9 mouse cellular contexts compared by ENCODE assay signal in genomic region chr16:10489483-10489882, GRCm38 (mm10). TPM values are rescaled to one million over a fixed set of nuclear protein-coding genes. Genes with fewer than 3 reads are reported as not detected.
DNase-seq lines count a peak whose midpoint lies in the region; ATAC-seq lines count a peak whose summit lies in the region.
"Had no signal": no experiment of that assay in that cellular context is flagged by ENCODE, and none has a peak within 500 bp of the region (broad histone marks: within the 10 kb centered on the region; RNA-seq: fewer than 3 reads in every experiment).

No protein-coding gene starts in this region.

- no peak overlapping the region for H3K9ac ChIP-seq in embryonic facial prominence, embryonic 11.5 days (replicated peaks; ENCODE audit: low read length)
- no peak overlapping the region for H3K9ac ChIP-seq in kidney, embryonic 15.5 days
- H3K9ac ChIP-seq in neural tube, embryonic 12.5 days, result no peak overlapping the region
- H3K9ac ChIP-seq: liver, embryonic 14.5 days had no signal

- WGBS in embryonic facial prominence, embryonic 11.5 days, result 9% methylated on average over 9 of the region's 9 CpGs
- WGBS in kidney, embryonic 15.5 days, result 6% methylated on average over 9 of the region's 9 CpGs
- 13% methylated on average over 9 of the region's 9 CpGs for WGBS in neural tube, embryonic 12.5 days

- H3K4me2 ChIP-seq in embryonic facial prominence, embryonic 11.5 days (ENCODE audit: low read depth, low read length), result peak overlapping the region; percentile 27
- peak overlapping the region; percentile 56 for H3K4me2 ChIP-seq in kidney, embryonic 15.5 days
- peak overlapping the region; percentile 41 for H3K4me2 ChIP-seq in neural tube, embryonic 12.5 days (replicated peaks)

- H3K4me1 ChIP-seq in embryonic facial prominence, embryonic 11.5 days (ENCODE audit: control insufficient read depth, insufficient read depth, low read length), result peaks cover 4% of the 10 kb centered on the region
- peaks cover 14% of the 10 kb centered on the region for H3K4me1 ChIP-seq in kidney, embryonic 15.5 days
- peaks cover 6% of the 10 kb centered on the region; the same call in 1 of the 2 replicates for H3K4me1 ChIP-seq in neural tube, embryonic 12.5 days

- H3K9me3 ChIP-seq in embryonic facial prominence, embryonic 11.5 days (replicated peaks; ENCODE audit: control insufficient read depth, low read length), result no peaks in the 10 kb centered on the region
- H3K9me3 ChIP-seq in kidney, embryonic 15.5 days (replicated peaks), result no peaks in the 10 kb centered on the region; the same call in 1 of the 2 replicates
- no peaks in the 10 kb centered on the region for H3K9me3 ChIP-seq in neural tube, embryonic 12.5 days

- 0 out of 2 replicates have a peak, but pooled peaks cover 2% of the 10 kb centered on the region for H3K27me3 ChIP-seq in embryonic facial prominence, embryonic 11.5 days (ENCODE audit: control insufficient read depth, insufficient read depth, low read length)
- peaks cover 14% of the 10 kb centered on the region; the same call in 1 of the 2 replicates for H3K27me3 ChIP-seq in kidney, embryonic 15.5 days
- H3K27me3 ChIP-seq in neural tube, embryonic 12.5 days (replicated peaks), result peaks cover 2% of the 10 kb centered on the region; the same call in 1 of the 2 replicates

- H3K27ac ChIP-seq in embryonic facial prominence, embryonic 11.5 days (replicated peaks; ENCODE audit: low read depth, low read length), result no peak overlapping the region
- H3K27ac ChIP-seq in kidney, embryonic 15.5 days, result peak overlapping the region; percentile 54
- no peak overlapping the region for H3K27ac ChIP-seq in neural tube, embryonic 12.5 days
- H3K27ac ChIP-seq: liver, embryonic 14.5 days had no signal

- no peak overlapping the region for H3K4me3 ChIP-seq in embryonic facial prominence, embryonic 11.5 days (ENCODE audit: low read depth, low read length)
- H3K4me3 ChIP-seq in kidney, embryonic 15.5 days (replicated peaks), result peak overlapping the region; percentile 28
- no peak overlapping the region for H3K4me3 ChIP-seq in neural tube, embryonic 12.5 days

- peak; percentile 34 for DNase-seq in kidney, adult 18-20 months
- DNase-seq in kidney, adult 9 months, result no peak
- peak; percentile 10 for DNase-seq in embryonic facial prominence, embryonic 11.5 days (ENCODE audit: low spot score)
- no peak for DNase-seq in spleen, adult 12 weeks (ENCODE audit: low spot score)
- DNase-seq in right cerebral cortex, postnatal 36 days (ENCODE audit: low spot score in 2 of 2), result no peak
- DNase-seq in adrenal gland, postnatal 25 days, result no peak

- no peak for ATAC-seq in embryonic facial prominence, embryonic 11.5 days (replicated peaks; ENCODE audit: insufficient number of reproducible peaks, low FRiP score, low TSS enrichment, low read depth)
- ATAC-seq in kidney, embryonic 15.5 days (replicated peaks; ENCODE audit: low FRiP score), result peak; percentile 54; the same call in 1 of the 2 replicates
- no peak for ATAC-seq in neural tube, embryonic 12.5 days (ENCODE audit: low FRiP score, low read depth)

- no peaks in the 10 kb centered on the region for H3K36me3 ChIP-seq in embryonic facial prominence, embryonic 11.5 days (replicated peaks; ENCODE audit: control insufficient read depth, insufficient read depth, low read depth, low read length)
- no peaks in the 10 kb centered on the region for H3K36me3 ChIP-seq in kidney, embryonic 15.5 days
- no peaks in the 10 kb centered on the region for H3K36me3 ChIP-seq in neural tube, embryonic 12.5 days

RNA-seq across cellular contexts. Expression of gene Ciita, which starts 9.6 kb away (rescaled TPM):
- 0.13 and 0.14 TPM in 2 replicates for polyA plus RNA-seq in embryonic facial prominence, embryonic 11.5 days (2014; fragmentation: Nextera tagmentation; extraction: Ambion mirVana)
- 0.49 and 1.0 TPM in 2 replicates for polyA plus RNA-seq in kidney, embryonic 15.5 days (2015; fragmentation: Nextera tagmentation; extraction: Ambion mirVana)
- 0.33 and 0.45 TPM in 2 replicates for polyA plus RNA-seq in neural tube, embryonic 12.5 days (2016; fragmentation: Nextera tagmentation; extraction: Ambion mirVana)
- 0.39 and 1.00 TPM in 2 replicates for total RNA-seq in adrenal gland, postnatal 25 days (2021)

RNA-seq across cellular contexts. Expression of gene Tvp23a, which starts 42.3 kb away (rescaled TPM):
- polyA plus RNA-seq in embryonic facial prominence, embryonic 11.5 days (2014; fragmentation: Nextera tagmentation; extraction: Ambion mirVana), result 22.8 and 23.7 TPM in 2 replicates
- 12.7 and 15.8 TPM in 2 replicates for polyA plus RNA-seq in kidney, embryonic 15.5 days (2015; fragmentation: Nextera tagmentation; extraction: Ambion mirVana)
- polyA plus RNA-seq in neural tube, embryonic 12.5 days (2016; fragmentation: Nextera tagmentation; extraction: Ambion mirVana), result 33.2 and 33.8 TPM in 2 replicates
- 1.3 and 2.5 TPM in 2 replicates for total RNA-seq in adrenal gland, postnatal 25 days (2021)

RNA-seq across cellular contexts. Expression of gene Dexi, which starts 53.4 kb away (rescaled TPM):
- 24.0 and 29.1 TPM in 2 replicates for polyA plus RNA-seq in embryonic facial prominence, embryonic 11.5 days (2014; fragmentation: Nextera tagmentation; extraction: Ambion mirVana)
- polyA plus RNA-seq in kidney, embryonic 15.5 days (2015; fragmentation: Nextera tagmentation; extraction: Ambion mirVana), result 18.4 and 18.5 TPM in 2 replicates
- polyA plus RNA-seq in neural tube, embryonic 12.5 days (2016; fragmentation: Nextera tagmentation; extraction: Ambion mirVana), result 26.7 and 27.9 TPM in 2 replicates
- total RNA-seq in adrenal gland, postnatal 25 days (2021), result 17.8 and 21.8 TPM in 2 replicates

RNA-seq across cellular contexts. Expression of gene Clec16a, which starts 55.7 kb away (rescaled TPM):
- polyA plus RNA-seq in embryonic facial prominence, embryonic 11.5 days (2014; fragmentation: Nextera tagmentation; extraction: Ambion mirVana), result 32.1 and 37.3 TPM in 2 replicates
- 34.7 and 35.0 TPM in 2 replicates for polyA plus RNA-seq in kidney, embryonic 15.5 days (2015; fragmentation: Nextera tagmentation; extraction: Ambion mirVana)
- polyA plus RNA-seq in neural tube, embryonic 12.5 days (2016; fragmentation: Nextera tagmentation; extraction: Ambion mirVana), result 57.2 TPM in 2 replicates
- 42.7 and 44.2 TPM in 2 replicates for total RNA-seq in adrenal gland, postnatal 25 days (2021)

Comparison
In these comparisons a context has a peak if more than half of its experiments do, and no peak if none do; other contexts are left out.
1. DNase-seq: peak in kidney, adult 18-20 months (single experiment) and embryonic facial prominence, embryonic 11.5 days (single experiment); none in kidney, adult 9 months (single experiment), spleen, adult 12 weeks (single experiment), right cerebral cortex, postnatal 36 days (0 of 2) and adrenal gland, postnatal 25 days (single experiment).
2. Peak in every context shown above with its lines, with median percentiles within 50 percentile points of each other: H3K4me2 ChIP-seq.